Mouse (Mus musculus) bone marrow, adult 2 months (tissue): ENCODE results near the gene Sema3a.

Experiments
- CTCF ChIP-seq: fragments of 200-500 bp; IDR thresholded peaks from 2 replicates; pipeline ENCODE4 v1.5.1; 2011; ENCODE audit warnings: low read length, control low read depth; ENCODE audit not compliant: control insufficient read depth, insufficient read depth
- POLR2A ChIP-seq: fragments of 200-500 bp; IDR thresholded peaks from 2 replicates; pipeline ENCODE4 v1.6.1; 2011; ENCODE audit warnings: low read depth, mild to moderate bottlenecking, control low read depth, low read length, borderline replicate concordance; ENCODE audit not compliant: control insufficient read depth

DNA sequence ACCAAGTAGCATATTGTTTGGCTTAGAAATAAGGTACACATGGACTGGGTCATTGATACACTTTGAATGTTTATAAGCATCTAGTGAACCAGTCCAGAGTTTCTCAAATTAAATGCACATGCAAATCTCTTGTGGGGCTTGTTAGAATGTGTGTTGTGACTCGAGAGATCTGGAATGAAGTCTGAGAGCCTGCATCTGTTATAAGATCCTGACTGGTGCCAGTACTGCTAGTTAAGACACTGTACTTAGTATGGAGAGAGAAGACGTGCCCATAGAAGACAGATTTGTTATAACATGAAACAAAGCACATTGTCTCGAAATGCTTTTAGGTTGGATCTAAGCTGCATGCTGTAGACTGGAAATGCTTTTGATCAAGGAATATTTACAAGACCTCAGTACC lies 511.0 kb downstream of the Sema3a start:
- TF ChIP-seq POLR2A (no peak), CTCF (no peak)
